Mouse (Mus musculus) lung, adult 2 months (tissue): Measurements from ENCODE around the gene Pdha2.

ENCODE experiments used
- CTCF ChIP-seq: fragments of 200-500 bp; IDR thresholded peaks from 2 replicates; pipeline ENCODE4 v1.5.1; 2011; ENCODE audit warnings: mild to moderate bottlenecking, low read length, control low read depth; ENCODE audit not compliant: insufficient read depth
- POLR2A ChIP-seq: fragments of 200-500 bp; IDR thresholded peaks from 2 replicates; pipeline ENCODE4 v1.6.1; 2011; ENCODE audit warnings: low read depth, mild to moderate bottlenecking, control low read depth, low read length, borderline replicate concordance; ENCODE audit errors: extremely low read depth

GRCm38 (mm10) chr3:141197308-141197861 lies 14.8 kb downstream of the Pdha2 start:
- TF ChIP-seq CTCF (no peak), POLR2A (no peak)
